Mouse (Mus musculus) layer of hippocampus, adult 9-11 months (tissue): ENCODE results near the gene Tnnt2.

Source experiments
- DNase-seq: peaks from one replicate; pipeline ENCODE4 v3.0.0; 2022

Tnnt2 gene

GRCm38 (mm10) chr1:135820071-135820470, 16.1 kb upstream of the Tnnt2 start:
- DNase-seq = no peak

DNA sequence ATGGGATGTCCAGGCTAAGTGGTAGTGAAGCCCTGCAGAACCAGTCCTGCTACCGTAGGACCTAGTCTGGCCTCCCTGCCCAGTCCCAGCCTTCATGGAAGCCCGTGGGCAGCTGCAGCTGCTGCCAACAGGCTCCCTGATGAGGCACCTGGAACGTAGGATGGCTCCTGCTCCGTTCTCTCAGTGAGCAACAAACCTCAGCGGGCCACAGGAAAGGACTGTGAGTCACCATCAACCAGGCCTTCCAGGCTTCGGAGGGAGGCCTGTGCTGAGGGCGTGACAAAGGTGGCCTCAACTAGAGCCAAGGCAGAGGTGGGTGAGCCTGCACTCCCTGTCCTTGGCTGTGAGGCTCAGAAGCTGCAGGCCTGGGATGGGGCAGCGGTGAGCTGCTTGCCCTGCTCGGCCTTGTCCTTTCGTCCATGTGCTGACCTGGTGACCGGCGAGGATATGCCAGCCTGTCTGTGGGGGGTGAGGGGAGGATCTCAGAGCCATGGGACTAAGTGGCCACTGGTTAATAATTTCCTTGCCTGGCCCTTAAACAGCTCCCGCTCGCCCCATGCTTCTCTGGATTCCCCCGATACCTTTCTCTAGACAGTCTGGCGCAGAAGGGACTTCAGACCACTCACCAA, 15.3 kb upstream of the Tnnt2 start:
- peak; percentile 25 for DNase-seq

- no peak for DNase-seq
These were observed 14.4 kb upstream of the Tnnt2 start for GRCm38 (mm10) chr1:135821780-135822179.

DNA sequence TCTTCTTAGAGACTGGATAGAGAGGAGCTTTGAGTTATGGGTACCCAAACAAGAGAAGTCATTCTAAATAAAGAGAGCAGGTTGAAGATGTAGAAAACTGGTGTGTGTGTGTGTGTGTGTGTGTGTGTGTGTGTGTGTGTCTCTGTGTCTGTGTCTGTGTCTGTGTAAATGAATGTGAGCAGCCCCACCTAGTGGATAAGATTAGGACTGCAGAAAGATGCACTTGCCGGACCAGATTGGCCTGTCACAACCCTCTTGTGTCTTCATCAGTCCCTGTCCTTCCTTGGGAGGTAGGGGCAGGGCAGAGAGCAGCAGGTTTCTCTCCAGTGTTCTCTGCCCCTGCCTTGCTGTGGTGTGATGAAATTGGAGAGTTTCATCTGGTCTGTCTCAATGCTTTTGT, 7.2 kb upstream of the Tnnt2 start:
- peak; percentile 41 for DNase-seq

DNA sequence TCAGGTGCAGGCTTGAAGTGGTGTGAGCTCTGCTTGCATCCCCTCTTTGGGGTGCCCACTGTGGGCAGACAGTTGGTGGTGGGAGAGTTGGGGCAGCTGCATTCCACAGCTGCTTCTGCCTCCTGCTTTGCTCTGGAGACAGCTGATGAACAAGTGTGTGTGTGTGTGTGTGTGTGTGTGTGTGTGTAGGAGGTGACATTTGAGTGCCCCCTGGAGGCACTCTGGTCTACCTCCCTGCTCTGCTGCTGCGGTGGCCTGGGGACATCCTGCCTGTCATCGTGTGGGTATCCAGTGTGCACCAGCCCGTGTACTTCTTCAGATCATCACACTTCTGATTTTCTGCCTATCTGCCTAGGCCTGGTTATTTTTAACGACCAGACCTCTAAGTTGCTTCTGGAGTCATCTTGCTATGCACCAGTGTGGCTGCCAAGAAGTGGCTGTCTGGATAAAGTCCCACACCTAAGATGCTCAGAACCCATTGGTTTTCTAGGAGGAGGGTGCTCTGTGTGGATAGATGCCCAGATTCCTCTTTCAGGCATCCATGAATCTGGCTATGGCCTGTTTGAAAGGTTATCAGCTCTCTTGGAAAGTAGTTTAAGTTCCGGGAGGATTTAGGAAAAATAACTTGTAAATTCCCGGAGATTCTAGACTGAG, 1.8 kb upstream of the Tnnt2 start:
- DNase-seq = no peak

GRCm38 (mm10) chr1:135834983-135835382, 1.2 kb upstream of the Tnnt2 start:
- DNase-seq = no peak

DNA sequence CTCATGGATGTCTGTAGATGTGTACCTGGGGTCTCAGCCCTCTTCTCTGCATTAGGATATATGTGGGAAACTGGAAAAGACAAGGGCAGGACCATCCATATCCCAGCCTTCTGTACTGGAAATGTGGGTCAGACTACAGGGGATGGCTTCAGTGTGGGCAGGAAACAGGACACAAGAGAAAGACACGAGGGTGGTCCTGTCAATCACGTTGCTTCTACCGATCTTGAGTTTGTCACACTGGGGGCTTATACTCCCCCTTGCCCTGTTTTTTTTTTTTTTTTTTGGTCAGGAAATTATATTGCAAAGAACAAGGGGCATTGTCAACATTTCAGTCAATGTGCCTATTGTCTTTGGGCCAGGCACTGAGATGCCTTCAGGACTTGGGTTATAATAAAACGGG, 2.5 kb downstream of the Tnnt2 start:
- DNase-seq = no peak

DNA sequence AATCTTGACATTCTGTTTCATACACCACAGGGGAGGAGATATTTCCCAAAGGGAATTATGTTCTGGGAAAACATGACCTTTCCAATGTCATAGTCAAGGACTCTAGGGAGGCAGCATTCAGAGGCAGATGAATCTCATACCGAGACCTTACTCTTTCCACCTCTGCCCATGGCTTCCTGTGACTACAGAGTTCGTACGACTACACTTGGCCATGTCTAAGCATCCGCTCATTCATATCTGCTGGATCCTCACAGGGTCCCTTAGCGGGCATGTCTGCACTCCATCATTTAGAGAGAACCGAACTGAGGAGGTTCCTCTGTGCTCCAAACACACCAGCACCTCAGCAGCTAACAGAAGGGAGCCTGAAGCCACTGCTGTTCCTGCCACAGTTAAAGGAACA, 2.9 kb downstream of the Tnnt2 start:
- no peak for DNase-seq

DNA sequence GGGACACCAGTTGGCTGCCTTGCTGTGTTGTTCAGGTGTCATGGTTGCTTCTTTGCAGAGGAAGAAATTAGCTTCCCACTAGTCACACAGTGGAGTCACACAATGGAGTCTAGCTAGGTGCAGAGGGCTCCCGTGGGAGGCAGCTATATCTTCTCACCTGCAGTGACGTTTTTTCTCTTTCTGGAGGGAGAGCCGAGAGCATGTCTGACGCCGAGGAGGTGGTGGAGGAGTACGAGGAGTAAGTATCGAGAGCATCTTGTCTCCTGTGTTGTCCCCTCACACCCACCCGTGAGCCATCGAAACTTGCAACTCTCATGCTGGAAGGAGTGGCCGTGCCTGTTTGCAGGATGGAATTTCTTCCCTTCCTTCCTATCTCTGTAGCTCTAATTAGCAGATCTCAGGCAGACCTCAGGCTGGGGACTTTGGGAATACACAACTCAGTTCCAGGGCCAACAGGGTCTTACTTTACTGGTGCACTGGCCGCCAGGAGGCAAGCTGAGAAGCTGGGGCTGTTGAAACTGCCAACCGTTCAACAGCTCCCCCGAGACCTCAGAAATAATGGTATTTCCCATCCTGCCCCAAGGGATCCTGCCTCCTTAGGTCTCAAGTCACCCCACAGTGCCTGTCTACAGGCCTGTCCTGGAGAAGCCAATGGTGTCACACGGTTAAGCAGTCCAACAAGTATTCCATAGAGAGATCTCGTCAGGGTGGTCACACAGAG, 4.7 kb downstream of the Tnnt2 start:
- DNase-seq = no peak

- DNase-seq = no peak
These were observed 7.5 kb downstream of the Tnnt2 start for GRCm38 (mm10) chr1:135843519-135844262.

DNA sequence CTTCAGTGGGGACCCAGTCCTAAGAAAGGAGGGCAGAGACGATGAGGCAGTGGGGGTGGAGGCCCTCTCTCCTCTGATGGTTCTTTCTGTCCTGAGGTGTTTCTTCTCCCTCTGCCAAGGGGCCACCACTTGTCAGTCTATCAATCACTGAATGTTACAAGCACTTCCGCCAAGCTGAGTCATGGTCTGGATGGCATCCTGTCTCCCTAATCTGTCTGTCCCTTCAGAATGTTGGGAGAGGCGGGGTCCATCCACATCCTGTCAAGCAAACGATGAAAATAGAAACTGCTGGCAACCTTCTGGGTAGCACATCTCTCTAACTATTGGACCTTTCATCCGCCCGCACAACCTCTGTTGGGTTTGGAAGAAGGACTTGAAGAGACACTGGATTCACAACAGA, 8.3 kb downstream of the Tnnt2 start:
- DNase-seq = no peak

- no peak for DNase-seq
These were observed 10.5 kb downstream of the Tnnt2 start for GRCm38 (mm10) chr1:135846632-135847031.

DNA sequence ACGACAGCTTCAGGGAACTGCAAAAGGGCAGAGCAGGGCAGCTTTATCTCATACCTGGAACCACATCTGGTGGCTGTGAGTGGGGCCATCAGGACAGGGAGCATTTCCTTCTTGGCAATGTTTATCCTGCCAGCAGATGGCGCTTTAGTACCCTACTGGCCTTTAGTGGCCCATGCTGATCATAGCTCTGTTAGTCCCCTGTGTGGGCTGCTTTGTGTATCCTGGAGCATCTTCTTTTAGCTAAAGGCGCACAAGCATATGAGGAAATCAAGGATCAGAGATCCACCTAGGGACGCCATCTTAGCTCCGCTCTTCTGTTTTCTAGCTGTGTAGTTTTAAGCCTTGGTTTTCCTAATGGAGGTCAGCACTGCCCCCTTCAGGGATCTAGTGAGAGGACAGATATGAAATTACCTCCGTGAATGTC, 11.0 kb downstream of the Tnnt2 start:
- DNase-seq = no peak

GRCm38 (mm10) chr1:135847611-135848351, 11.6 kb downstream of the Tnnt2 start:
- DNase-seq = no peak

- peak; percentile 44 for DNase-seq
These were observed 14.8 kb downstream of the Tnnt2 start for GRCm38 (mm10) chr1:135850722-135851512.

DNA sequence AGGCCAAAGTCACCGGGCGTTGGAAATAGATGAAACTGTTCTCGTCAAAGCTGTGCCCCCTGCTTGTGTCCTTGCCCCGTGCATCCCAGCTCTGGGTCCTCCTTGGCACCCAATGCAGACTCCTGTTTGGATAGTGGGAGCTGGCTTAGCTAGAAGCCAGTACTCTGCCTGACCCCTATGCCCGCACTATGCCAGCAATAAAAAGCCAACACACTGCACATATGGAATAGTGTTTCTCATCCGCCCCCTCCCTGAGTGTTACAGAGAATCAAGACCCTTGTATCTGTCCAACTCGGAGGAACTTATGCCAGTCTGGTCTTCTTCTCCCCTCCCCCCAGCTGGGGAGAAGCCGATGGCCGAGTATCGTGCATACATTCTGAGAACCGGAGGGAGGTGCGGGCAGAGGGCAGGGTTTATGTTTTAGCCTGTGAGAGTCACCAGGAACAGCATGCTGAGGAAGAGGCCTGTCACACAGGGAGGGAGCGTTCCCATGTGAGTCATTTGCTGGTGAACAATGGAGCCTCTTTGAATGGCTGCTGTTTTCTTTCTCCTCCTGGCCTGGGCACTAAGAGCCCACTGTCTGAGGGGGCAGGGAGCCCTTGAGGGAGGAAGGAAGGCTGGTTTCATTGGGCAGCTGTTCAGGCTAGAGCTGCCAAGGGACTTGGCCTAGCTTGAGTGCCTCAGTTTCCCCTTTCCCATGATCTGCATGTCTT, 16.0 kb downstream of the Tnnt2 start:
- DNase-seq = peak; percentile 69

GRCm38 (mm10) chr1:135853200-135853599, 17.0 kb downstream of the Tnnt2 start:
- DNase-seq = no peak

DNA sequence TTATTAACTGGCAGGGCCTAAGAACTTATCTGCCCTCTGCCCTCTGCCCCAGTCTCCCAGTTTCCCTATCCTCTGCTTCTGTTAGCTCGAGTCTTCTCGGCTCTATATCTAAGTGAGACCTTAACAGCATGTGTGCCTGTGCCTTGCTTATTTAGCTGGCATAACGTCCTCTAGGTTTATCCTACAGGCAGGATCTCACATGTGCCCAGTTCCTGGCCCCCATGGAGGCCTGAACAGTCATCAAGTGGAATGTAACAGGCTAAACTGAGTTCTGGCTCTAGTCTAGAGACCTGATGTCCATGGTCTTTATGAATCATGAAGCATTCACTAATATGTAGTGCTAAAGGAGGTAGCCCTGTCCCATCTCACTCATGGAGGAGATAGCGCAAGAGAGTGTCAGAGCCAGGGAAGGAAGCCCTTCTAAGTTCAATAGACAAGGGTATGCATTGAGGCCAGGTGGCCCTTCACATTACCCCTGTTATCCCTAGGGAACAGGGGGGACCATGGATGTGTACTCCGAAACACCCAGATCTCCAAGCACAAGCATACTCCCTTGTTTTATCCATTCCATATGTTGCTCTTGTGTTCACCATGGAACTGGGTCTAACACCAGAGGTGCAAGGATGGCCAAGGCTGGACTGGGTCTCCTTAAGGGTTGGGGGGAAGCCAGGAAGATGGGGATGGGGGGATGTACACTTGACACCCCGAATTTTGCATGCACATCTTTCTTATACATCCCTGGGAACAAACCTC, 18.6 kb downstream of the Tnnt2 start:
- no peak for DNase-seq

DNA sequence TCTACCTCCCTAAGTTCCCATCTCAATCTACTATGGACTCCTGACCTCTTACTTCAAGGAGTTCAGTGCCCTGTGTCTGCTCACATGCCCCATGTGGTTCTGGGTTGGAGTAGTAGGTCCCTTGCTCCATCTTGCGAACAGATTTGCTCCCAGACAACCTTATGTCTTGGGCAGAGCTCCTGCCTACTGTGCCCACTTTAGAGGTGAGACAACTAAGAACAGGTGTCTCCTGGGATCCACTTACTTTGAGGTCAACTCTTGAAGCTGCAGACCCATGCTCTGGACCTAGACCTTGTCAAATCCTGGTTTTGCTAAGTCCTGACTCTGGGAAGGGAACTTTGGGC, 19.2 kb downstream of the Tnnt2 start:
- no peak for DNase-seq

DNA sequence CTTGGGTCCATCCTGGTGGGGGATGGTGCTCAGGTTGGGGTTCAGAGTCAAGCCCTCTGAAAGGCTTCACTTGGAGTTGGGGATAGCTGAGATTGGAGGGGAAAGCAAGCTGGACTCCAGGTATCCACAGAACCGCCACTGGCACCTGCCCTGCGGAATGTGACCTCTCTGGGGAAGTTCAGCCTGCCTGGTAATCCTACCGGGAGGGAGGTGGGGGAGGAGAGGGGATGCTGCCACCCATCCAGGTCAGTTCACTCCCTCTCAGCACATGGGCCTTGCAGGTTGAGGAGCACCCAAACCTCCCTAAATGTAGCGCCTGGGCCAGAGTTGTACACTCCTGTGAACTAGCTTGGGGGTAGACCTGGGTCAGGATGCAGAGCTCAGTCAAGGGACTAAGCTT, 19.9 kb downstream of the Tnnt2 start:
- no peak for DNase-seq
